Mouse (Mus musculus) A20 (cell line): ENCODE data around the gene Gnai2.

Experiments
- DNase-seq: peaks from one replicate; pipeline ENCODE4 v3.0.0-alpha.2; 2011; ENCODE audit warnings: low read depth, low spot score

Gene Gnai2

GRCm38 (mm10) chr9:107609433-107609830, 25.7 kb downstream of the Gnai2 start:
- DNase-seq = no peak

GRCm38 (mm10) chr9:107608741-107609432, 26.3 kb downstream of the Gnai2 start, which contains the start of gene Sema3b:
TSS of gene Sema3b (minus strand) at chr9:107609229.
- DNase-seq = no peak

GRCm38 (mm10) chr9:107607653-107608245, 27.4 kb downstream of the Gnai2 start:
- no peak for DNase-seq

- no peak for DNase-seq
Measured at GRCm38 (mm10) chr9:107607036-107607435, 28.1 kb downstream of the Gnai2 start.

GRCm38 (mm10) chr9:107606591-107606990, 28.6 kb downstream of the Gnai2 start:
- no peak for DNase-seq

GRCm38 (mm10) chr9:107605041-107605661, 30.0 kb downstream of the Gnai2 start:
- no peak for DNase-seq

- DNase-seq = peak; percentile 87
Measured at GRCm38 (mm10) chr9:107603251-107603650, 31.9 kb downstream of the Gnai2 start.

- peak; percentile 90 for DNase-seq
Measured at GRCm38 (mm10) chr9:107602068-107602648, 33.0 kb downstream of the Gnai2 start.

GRCm38 (mm10) chr9:107601275-107601674, 33.9 kb downstream of the Gnai2 start:
- no peak for DNase-seq

- DNase-seq = no peak
Measured at GRCm38 (mm10) chr9:107600745-107601144, 34.4 kb downstream of the Gnai2 start.

- DNase-seq = no peak
Measured at GRCm38 (mm10) chr9:107599842-107600241, 35.3 kb downstream of the Gnai2 start.

- DNase-seq = no peak
Measured at GRCm38 (mm10) chr9:107599433-107599832, 35.7 kb downstream of the Gnai2 start.

GRCm38 (mm10) chr9:107598385-107598784, 36.8 kb downstream of the Gnai2 start:
- DNase-seq = no peak

GRCm38 (mm10) chr9:107596619-107597569, 38.3 kb downstream of the Gnai2 start:
- DNase-seq = no peak

- DNase-seq = peak; percentile 44
Measured at GRCm38 (mm10) chr9:107594281-107595062, 40.7 kb downstream of the Gnai2 start.

- DNase-seq = no peak
Measured at GRCm38 (mm10) chr9:107593101-107593976, 41.8 kb downstream of the Gnai2 start.

- no peak for DNase-seq
Measured at GRCm38 (mm10) chr9:107590773-107591060, 44.5 kb downstream of the Gnai2 start.

GRCm38 (mm10) chr9:107590058-107590772, 45.0 kb downstream of the Gnai2 start:
- DNase-seq = no peak
